Mouse (Mus musculus): ENCODE results near the gene Gm5447. TPM values are rescaled to one million over a fixed set of nuclear protein-coding genes. Genes with fewer than 3 reads are reported as not detected.

The Gm5447 gene
- polyA plus RNA-seq, 1 experiment from 2014 or later: not detected

DNA sequence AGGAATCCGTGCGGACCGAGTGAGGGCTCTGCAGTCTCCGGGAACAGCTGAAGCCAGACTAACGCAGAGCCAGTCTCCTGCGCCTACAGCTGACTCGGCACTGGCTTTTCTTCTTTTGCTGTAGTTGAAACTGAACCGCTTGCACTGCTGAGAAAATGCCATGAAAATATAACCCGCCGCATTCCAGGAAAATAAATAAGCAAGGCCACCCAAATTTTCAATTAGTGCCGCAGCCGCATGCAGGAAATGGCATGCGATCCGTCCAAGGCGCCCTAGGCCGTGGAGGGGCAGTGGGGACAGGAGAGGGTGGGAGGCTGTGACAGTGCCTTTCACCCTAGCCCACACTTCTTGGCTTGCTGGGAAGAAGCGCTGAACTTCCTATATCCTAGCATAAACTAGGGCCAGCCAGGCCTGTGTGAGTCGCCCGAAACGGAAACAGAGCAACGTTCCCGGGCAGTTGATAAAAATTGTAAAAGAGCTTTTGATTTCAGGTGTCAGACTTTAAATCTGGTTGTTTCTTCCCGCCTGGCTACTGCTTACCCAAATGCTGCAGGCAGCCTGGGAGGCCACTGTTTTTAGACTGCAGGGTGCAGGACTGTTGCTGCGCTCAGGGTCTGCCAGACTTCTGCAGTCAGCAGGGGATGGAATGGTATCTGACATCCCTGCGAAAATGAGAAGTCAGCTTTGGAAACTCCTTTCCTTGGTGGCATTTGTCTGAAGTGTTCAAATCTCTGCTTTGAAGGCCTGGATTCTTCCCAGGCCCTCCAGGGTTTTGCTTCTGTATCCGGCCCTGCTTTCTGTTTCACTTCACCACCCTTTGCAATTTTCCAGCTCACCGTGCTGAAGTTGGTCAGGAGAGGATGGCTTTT, 11.8 kb downstream of the Gm5447 start:
- Histone ChIP-seq H3K4me3 (peak overlapping the region; percentile 54), H3K27ac (replicated peaks) (peak overlapping the region; percentile 30; the same call in 1 of the 2 replicates), H3K36me3 (no peaks in the 10 kb centered on the region), H3K9ac (peak overlapping the region; percentile 76), H3K4me2 (peak overlapping the region; percentile 83), H3K27me3 (replicated peaks) (peaks cover 16% of the 10 kb centered on the region), H3K9me3 (no peaks in the 10 kb centered on the region), H3K4me1 (peaks cover 11% of the 10 kb centered on the region)
- WGBS: 7% methylated on average over 27 of the region's 27 CpGs
- ATAC-seq (ENCODE audit: extremely low read depth, insufficient number of reproducible peaks, low FRiP score, low TSS enrichment): no peak; the same call in 1 of the 2 replicates

GRCm38 (mm10) chr13:30986934-30987455, 13.0 kb downstream of the Gm5447 start:
- no peaks in the 10 kb centered on the region for H3K36me3 ChIP-seq
- H3K4me1 ChIP-seq: peaks cover 11% of the 10 kb centered on the region
- no peak for ATAC-seq (ENCODE audit: extremely low read depth, insufficient number of reproducible peaks, low FRiP score, low TSS enrichment)
- H3K4me3 ChIP-seq: no peak overlapping the region
- H3K4me2 ChIP-seq: no peak overlapping the region
- no peaks in the 10 kb centered on the region for H3K9me3 ChIP-seq
- no peak overlapping the region for H3K27ac ChIP-seq (replicated peaks)
- H3K9ac ChIP-seq: no peak overlapping the region
- 62% methylated on average over 10 of the region's 10 CpGs for WGBS
- H3K27me3 ChIP-seq (replicated peaks): peaks cover 16% of the 10 kb centered on the region

DNA sequence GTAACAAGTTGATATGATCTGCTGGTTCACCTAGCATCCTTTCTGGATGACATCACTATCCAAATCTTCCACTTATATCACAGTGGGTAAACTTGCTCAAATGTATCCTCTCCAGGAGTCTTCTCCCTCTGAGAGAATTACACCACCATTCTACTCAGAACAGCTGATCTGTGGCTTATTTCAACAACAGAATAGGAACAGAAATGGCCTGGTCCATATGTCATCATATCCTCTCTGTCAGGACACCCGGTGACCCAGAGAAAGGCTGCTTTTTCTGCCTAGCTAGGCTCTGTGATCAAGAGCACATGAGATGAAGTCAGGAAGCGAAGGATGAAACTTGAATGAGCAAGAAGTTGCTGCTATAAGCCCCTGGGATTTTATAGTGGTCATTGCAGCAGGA, 13.7 kb downstream of the Gm5447 start:
- ATAC-seq (ENCODE audit: extremely low read depth, insufficient number of reproducible peaks, low FRiP score, low TSS enrichment): no peak
- H3K9me3 ChIP-seq: no peaks in the 10 kb centered on the region
- no peak overlapping the region for H3K9ac ChIP-seq
- WGBS: 66% methylated on average over 2 of the region's 2 CpGs
- H3K4me1 ChIP-seq: peaks cover 11% of the 10 kb centered on the region
- no peaks in the 10 kb centered on the region for H3K36me3 ChIP-seq
- H3K4me3 ChIP-seq: no peak overlapping the region
- no peak overlapping the region for H3K4me2 ChIP-seq
- H3K27ac ChIP-seq (replicated peaks): no peak overlapping the region
- H3K27me3 ChIP-seq (replicated peaks): peaks cover 17% of the 10 kb centered on the region

DNA sequence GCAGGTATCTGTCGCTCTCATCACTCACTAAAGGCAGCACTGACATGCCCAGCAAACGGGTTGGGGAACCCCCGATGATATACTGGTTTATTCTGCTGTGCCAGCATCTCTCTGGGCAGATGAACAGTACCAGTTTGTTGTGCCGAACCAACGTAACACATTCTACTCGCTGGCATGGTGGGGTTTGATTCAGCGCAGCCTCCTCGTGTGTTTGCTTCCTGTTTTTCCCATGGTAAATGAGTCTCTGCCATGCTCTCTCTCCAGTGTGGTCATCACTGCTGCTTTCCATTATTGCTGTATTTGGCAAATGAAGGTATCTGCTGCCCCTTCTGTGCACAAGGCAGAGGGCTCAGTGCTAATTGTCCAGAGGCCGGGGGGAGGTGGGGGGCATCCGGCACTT, 15.7 kb downstream of the Gm5447 start:
- Histone ChIP-seq H3K4me3 (no peak overlapping the region), H3K9ac (no peak overlapping the region), H3K36me3 (no peaks in the 10 kb centered on the region), H3K4me1 (peaks cover 11% of the 10 kb centered on the region), H3K27ac (replicated peaks) (no peak overlapping the region), H3K9me3 (no peaks in the 10 kb centered on the region), H3K27me3 (replicated peaks) (peaks cover 21% of the 10 kb centered on the region), H3K4me2 (no peak overlapping the region)
- no peak for ATAC-seq (ENCODE audit: extremely low read depth, insufficient number of reproducible peaks, low FRiP score, low TSS enrichment)
- 78% methylated on average over 10 of the region's 10 CpGs for WGBS

DNA sequence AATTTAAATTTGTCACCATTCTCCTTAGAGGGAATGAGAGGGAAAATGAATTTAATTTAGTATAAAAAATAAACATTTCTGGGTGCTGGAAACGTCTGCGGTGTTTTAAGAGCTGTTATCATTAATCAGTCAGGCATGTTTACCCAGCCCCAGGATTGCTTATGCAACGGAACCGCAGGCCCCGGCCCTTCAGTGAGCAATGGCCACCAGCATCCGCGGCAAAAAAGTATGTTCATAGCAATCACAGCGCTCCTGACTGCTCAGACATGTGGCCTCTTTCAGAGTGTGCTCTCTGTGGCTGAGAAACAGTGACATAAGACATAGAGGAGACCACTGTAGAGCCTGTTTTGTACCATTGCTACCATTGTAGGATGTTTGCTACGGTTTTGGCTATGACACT, 16.2 kb downstream of the Gm5447 start:
- H3K4me3 ChIP-seq: no peak overlapping the region
- H3K27me3 ChIP-seq (replicated peaks): peaks cover 21% of the 10 kb centered on the region
- H3K9me3 ChIP-seq: no peaks in the 10 kb centered on the region
- peaks cover 11% of the 10 kb centered on the region for H3K4me1 ChIP-seq
- H3K9ac ChIP-seq: no peak overlapping the region
- ATAC-seq (ENCODE audit: extremely low read depth, insufficient number of reproducible peaks, low FRiP score, low TSS enrichment): no peak
- WGBS: 57% methylated on average over 9 of the region's 9 CpGs
- no peak overlapping the region for H3K27ac ChIP-seq (replicated peaks)
- H3K36me3 ChIP-seq: no peaks in the 10 kb centered on the region
- H3K4me2 ChIP-seq: no peak overlapping the region

DNA sequence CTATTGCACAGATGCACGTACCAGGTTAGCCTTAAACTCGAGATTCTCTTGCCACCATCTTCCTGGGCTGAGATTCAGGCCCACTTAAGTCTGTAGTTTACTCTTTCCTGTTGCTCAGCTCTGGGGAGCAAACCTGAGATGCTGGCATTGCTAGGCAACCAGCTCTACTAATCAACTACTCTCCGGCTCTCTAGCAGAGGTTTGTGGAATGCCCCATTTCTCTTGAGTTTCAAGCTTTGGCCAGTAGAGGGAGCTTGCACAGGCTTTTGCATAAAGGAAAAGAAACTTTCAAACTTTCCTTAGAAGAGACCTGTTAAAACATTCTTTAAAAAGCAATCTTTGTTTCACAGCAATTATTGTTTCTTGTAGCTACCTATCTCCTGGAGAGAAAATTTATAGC, 19.8 kb downstream of the Gm5447 start:
- no peak for ATAC-seq (ENCODE audit: extremely low read depth, insufficient number of reproducible peaks, low FRiP score, low TSS enrichment)
- H3K9me3 ChIP-seq: no peaks in the 10 kb centered on the region
- WGBS: 32% methylated on average over 3 of the region's 3 CpGs

DNA sequence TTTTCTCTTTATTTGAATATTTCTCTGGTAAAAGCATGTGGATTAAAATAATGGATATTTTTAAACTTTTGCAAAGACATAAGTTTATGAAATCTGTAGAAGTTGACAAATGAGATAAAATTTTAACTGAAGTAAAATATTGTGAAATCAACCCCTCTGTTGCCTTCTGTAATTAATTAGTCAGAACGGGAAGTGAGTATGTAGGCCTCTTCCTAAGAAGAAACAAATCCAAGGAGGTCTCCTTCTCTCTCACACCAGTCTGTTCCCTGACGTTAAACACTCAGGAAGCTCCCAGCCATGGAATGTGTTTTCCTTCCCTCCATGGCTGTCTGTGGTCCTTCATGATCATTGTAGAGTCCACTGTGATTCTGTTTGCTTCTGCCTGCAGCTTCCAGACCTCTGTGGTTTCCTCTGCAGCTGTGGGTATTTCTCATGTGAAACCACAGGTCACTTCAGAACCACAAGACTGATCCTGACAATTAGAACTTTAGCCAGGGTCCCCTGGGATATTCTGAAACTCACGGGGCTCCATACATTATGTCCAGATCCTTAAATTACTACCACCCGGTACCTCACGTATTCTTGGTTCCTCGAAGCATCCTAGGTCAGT, 20.4 kb downstream of the Gm5447 start:
- Histone ChIP-seq H3K27me3 (replicated peaks) (peaks cover 6% of the 10 kb centered on the region; the same call in 1 of the 2 replicates), H3K4me2 (no peak overlapping the region), H3K36me3 (no peaks in the 10 kb centered on the region), H3K4me3 (no peak overlapping the region), H3K9ac (no peak overlapping the region), H3K27ac (replicated peaks) (no peak overlapping the region), H3K9me3 (no peaks in the 10 kb centered on the region), H3K4me1 (no peaks in the 10 kb centered on the region)
- ATAC-seq (ENCODE audit: extremely low read depth, insufficient number of reproducible peaks, low FRiP score, low TSS enrichment): no peak
- 68% methylated on average over 6 of the region's 6 CpGs for WGBS

More for the DNA sequence above, 19.8 kb downstream of the Gm5447 start:
- H3K4me3 ChIP-seq: no peak overlapping the region
- no peaks in the 10 kb centered on the region for H3K4me1 ChIP-seq
- H3K4me2 ChIP-seq: no peak overlapping the region
- H3K9ac ChIP-seq: no peak overlapping the region
- H3K36me3 ChIP-seq: no peaks in the 10 kb centered on the region
- no peak overlapping the region for H3K27ac ChIP-seq (replicated peaks)
- H3K27me3 ChIP-seq (replicated peaks): peaks cover 6% of the 10 kb centered on the region; the same call in 1 of the 2 replicates

DNA sequence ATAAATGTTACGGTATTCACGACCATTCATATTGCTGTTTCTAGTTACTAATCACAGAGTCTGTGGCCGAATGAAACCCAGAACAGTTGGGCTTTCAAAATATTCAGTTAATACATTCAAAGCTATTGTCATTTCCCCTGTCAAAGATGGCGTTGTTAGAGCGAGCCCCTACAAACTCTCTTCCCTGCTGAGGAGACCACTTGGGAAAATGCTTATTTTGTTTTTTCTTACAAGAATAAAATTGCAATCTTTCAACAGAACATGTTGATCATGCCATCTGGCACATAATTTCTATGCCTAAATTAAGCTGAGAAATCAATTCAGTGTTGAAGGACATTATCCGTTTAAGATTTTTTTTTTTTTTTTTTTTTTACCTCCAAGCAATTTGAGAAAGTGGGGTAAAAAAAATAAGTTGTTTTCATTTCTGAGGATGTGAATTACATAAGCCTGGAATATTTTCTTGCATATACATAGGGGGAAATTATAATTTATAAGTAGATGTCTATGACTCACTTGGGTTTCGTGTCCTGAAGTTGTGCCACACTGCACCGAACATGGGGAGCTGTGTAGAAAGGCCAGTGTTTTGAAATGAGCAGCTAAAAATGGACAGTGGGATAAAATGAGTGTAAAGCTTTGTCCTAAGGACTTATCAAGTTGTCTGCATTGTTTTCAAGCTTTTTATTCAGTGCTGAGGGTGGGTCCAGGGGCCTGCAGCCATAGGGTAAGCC, 23.7 kb downstream of the Gm5447 start:
- H3K4me2 ChIP-seq: no peak overlapping the region
- H3K9ac ChIP-seq: no peak overlapping the region
- H3K4me1 ChIP-seq: no peaks in the 10 kb centered on the region
- no peak for ATAC-seq (ENCODE audit: extremely low read depth, insufficient number of reproducible peaks, low FRiP score, low TSS enrichment)
- H3K27me3 ChIP-seq (replicated peaks): 0 out of 2 replicates have a peak, but pooled peaks cover 4% of the 10 kb centered on the region
- H3K4me3 ChIP-seq: no peak overlapping the region
- no peaks in the 10 kb centered on the region for H3K9me3 ChIP-seq
- 81% methylated on average over 8 of the region's 8 CpGs for WGBS
- no peak overlapping the region for H3K27ac ChIP-seq (replicated peaks)
- H3K36me3 ChIP-seq: no peaks in the 10 kb centered on the region

GRCm38 (mm10) chr13:30999799-31000198, 25.8 kb downstream of the Gm5447 start:
- H3K27ac ChIP-seq (replicated peaks): no peak overlapping the region
- H3K9me3 ChIP-seq: no peaks in the 10 kb centered on the region

GRCm38 (mm10) chr13:31004458-31004857, 30.5 kb downstream of the Gm5447 start:
- ATAC-seq (ENCODE audit: extremely low read depth, insufficient number of reproducible peaks, low FRiP score, low TSS enrichment): no peak
- peak overlapping the region; percentile 31; the same call in 1 of the 2 replicates for H3K4me2 ChIP-seq

More at GRCm38 (mm10) chr13:30999799-31000198, 25.8 kb downstream of the Gm5447 start:
- H3K9ac ChIP-seq: no peak overlapping the region
- WGBS: 75% methylated on average over 6 of the region's 6 CpGs
- no peak for ATAC-seq (ENCODE audit: extremely low read depth, insufficient number of reproducible peaks, low FRiP score, low TSS enrichment)
- no peaks in the 10 kb centered on the region for H3K4me1 ChIP-seq
- no peak overlapping the region for H3K4me2 ChIP-seq
- no peak overlapping the region for H3K4me3 ChIP-seq
- no peaks in the 10 kb centered on the region for H3K36me3 ChIP-seq
- no peaks in the 10 kb centered on the region for H3K27me3 ChIP-seq (replicated peaks)

DNA sequence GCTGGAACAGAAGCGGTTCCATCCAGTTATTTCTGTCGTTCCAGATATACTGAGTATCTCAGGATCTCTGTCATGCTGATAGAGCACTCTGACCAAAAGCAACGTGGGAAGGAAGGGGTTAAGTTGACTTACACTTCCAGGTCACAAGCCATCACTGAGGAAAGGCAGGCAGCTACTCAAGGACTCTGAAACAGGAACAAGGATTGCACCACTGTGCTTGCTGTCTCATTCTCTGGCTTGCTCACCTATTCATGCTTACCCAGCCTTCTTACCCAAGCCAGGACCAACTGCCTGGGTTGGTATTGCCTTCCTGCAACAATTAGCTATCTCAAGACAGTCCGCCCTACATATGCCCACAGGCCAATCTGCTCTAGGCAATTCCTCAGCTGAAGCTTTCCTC, 31.0 kb downstream of the Gm5447 start:
- WGBS: 51% methylated on average over 4 of the region's 4 CpGs
- H3K4me2 ChIP-seq: peak overlapping the region; percentile 31; the same call in 1 of the 2 replicates
- no peak for ATAC-seq (ENCODE audit: extremely low read depth, insufficient number of reproducible peaks, low FRiP score, low TSS enrichment)

More at GRCm38 (mm10) chr13:31004458-31004857, 30.5 kb downstream of the Gm5447 start:
- Histone ChIP-seq H3K27ac (replicated peaks) (no peak overlapping the region), H3K9me3 (no peaks in the 10 kb centered on the region), H3K9ac (no peak overlapping the region), H3K4me3 (no peak overlapping the region), H3K36me3 (no peaks in the 10 kb centered on the region), H3K4me1 (no peaks in the 10 kb centered on the region), H3K27me3 (replicated peaks) (no peaks in the 10 kb centered on the region)
- 42% methylated on average over 12 of the region's 12 CpGs for WGBS

More for the DNA sequence above, 31.0 kb downstream of the Gm5447 start:
- H3K9me3 ChIP-seq: no peaks in the 10 kb centered on the region
- H3K9ac ChIP-seq: no peak overlapping the region
- H3K27me3 ChIP-seq (replicated peaks): no peaks in the 10 kb centered on the region
- no peaks in the 10 kb centered on the region for H3K36me3 ChIP-seq
- no peaks in the 10 kb centered on the region for H3K4me1 ChIP-seq
- no peak overlapping the region for H3K4me3 ChIP-seq
- H3K27ac ChIP-seq (replicated peaks): no peak overlapping the region
